Mouse (Mus musculus): Measurements from ENCODE around the gene Slpi. TPM values are rescaled to one million over a fixed set of nuclear protein-coding genes. Genes with fewer than 3 reads are reported as not detected.
"Not testable (repeated sequence)": the region's sequence is repeated elsewhere in the genome, so short reads cannot be mapped to it uniquely, and the experiment has no call there.

Slpi gene
- polyA plus RNA-seq, 1 experiment from 2014 or later: 0.46 TPM

DNA sequence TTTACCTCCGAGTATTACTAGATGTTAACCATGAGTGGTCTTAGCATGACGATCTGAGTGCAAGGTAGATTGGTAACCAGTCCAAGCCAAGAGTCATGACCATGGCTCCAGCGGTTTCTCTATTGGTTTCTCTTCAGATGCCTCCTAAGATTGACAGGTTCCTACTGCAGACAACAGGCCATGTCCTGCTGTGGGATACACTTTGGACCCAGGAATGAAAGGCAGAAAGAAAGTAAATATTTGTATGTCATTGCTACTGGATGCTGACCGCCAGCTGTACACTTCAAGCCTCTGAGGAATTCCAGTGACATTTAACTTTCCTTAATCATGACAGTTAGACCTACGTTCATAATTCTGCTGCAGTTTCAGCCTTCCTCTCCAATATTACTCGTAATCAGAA is 67.9 kb downstream of the Slpi start:
- Histone ChIP-seq H3K9me3 (ENCODE audit: control insufficient read depth, low read length) (no peaks in the 10 kb centered on the region), H3K4me3 (ENCODE audit: low read depth, low read length) (no peak overlapping the region), H3K4me2 (replicated peaks; ENCODE audit: low read depth, low read length) (no peak overlapping the region), H3K27me3 (ENCODE audit: control insufficient read depth, insufficient read depth, low read length) (no peaks in the 10 kb centered on the region), H3K9ac (ENCODE audit: low read depth, low read length) (no peak overlapping the region), H3K36me3 (ENCODE audit: control insufficient read depth, insufficient read depth, low read length) (no peaks in the 10 kb centered on the region), H3K27ac (ENCODE audit: low read depth, low read length) (no peak overlapping the region), H3K4me1 (replicated peaks; ENCODE audit: control insufficient read depth, insufficient read depth, low read length) (no peaks in the 10 kb centered on the region)
- ATAC-seq (ENCODE audit: low FRiP score): no peak
- WGBS: 89% methylated on average over 6 of the region's 6 CpGs
- no peak for DNase-seq (ENCODE audit: low spot score)

DNA sequence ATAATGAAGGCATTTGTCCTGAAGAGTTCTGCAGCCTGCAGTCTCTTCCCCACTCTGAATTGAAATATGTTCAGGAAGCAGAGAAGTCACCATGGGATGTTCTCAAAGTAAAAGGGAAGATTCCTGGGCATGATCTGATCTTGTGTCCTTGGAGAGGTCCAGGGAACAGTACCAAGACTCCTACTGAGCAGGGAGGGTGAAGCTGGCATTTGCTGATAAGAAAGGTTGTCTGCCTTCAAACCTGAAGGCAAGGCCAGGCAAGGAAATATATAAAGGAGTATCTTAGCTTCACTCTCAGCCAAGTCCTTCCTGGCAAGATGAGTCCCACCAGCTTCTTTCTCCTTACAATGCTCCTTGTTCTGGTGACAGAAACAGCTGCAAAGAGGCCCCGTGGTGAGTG is 72.4 kb downstream of the Slpi start, which contains the start of gene Svs6:
Svs6 (plus strand) TSS at position 301 of the 400 bp plus-strand sequence.
- H3K36me3 ChIP-seq (ENCODE audit: control insufficient read depth, insufficient read depth, low read length); H3K27ac ChIP-seq (ENCODE audit: low read depth, low read length); H3K9me3 ChIP-seq (ENCODE audit: control insufficient read depth, low read length); H3K4me2 ChIP-seq (replicated peaks; ENCODE audit: low read depth, low read length); ATAC-seq (ENCODE audit: low FRiP score); H3K27me3 ChIP-seq (ENCODE audit: control insufficient read depth, insufficient read depth, low read length); H3K9ac ChIP-seq (ENCODE audit: low read depth, low read length); DNase-seq (ENCODE audit: low spot score); H3K4me1 ChIP-seq (replicated peaks; ENCODE audit: control insufficient read depth, insufficient read depth, low read length); H3K4me3 ChIP-seq (ENCODE audit: low read depth, low read length): not testable (repeated sequence)
- 71% methylated on average over 1 of the region's 1 CpGs for WGBS

DNA sequence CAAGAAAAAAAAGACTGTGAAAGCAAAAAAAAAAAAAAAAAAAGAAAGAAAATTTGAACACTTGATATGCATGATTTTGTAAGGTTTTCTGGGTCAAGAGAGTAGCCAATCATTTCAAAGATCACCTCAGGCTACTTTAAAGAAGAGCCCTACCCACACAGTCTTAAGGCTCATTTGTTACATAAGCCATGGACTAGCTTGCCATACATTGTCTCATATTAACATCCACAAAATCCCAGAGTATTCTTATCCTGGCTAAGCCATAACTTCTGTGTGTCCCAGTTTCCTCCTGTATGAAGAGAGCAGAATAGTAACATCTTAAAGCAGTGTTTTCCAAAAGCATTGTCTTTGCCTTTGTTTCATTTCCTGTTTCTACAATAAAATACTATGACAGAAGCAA is 73.4 kb downstream of the Slpi start:
- H3K4me1 ChIP-seq (replicated peaks; ENCODE audit: control insufficient read depth, insufficient read depth, low read length); H3K27ac ChIP-seq (ENCODE audit: low read depth, low read length); H3K9me3 ChIP-seq (ENCODE audit: control insufficient read depth, low read length); H3K4me2 ChIP-seq (replicated peaks; ENCODE audit: low read depth, low read length); ATAC-seq (ENCODE audit: low FRiP score); H3K36me3 ChIP-seq (ENCODE audit: control insufficient read depth, insufficient read depth, low read length); DNase-seq (ENCODE audit: low spot score); H3K9ac ChIP-seq (ENCODE audit: low read depth, low read length); H3K4me3 ChIP-seq (ENCODE audit: low read depth, low read length); H3K27me3 ChIP-seq (ENCODE audit: control insufficient read depth, insufficient read depth, low read length): not testable (repeated sequence)

- Histone ChIP-seq H3K9me3 (ENCODE audit: control insufficient read depth, low read length) (no peaks in the 10 kb centered on the region), H3K36me3 (ENCODE audit: control insufficient read depth, insufficient read depth, low read length) (no peaks in the 10 kb centered on the region), H3K4me2 (replicated peaks; ENCODE audit: low read depth, low read length) (no peak overlapping the region), H3K27ac (ENCODE audit: low read depth, low read length) (no peak overlapping the region), H3K4me3 (ENCODE audit: low read depth, low read length) (no peak overlapping the region), H3K27me3 (ENCODE audit: control insufficient read depth, insufficient read depth, low read length) (no peaks in the 10 kb centered on the region), H3K9ac (ENCODE audit: low read depth, low read length) (no peak overlapping the region), H3K4me1 (replicated peaks; ENCODE audit: control insufficient read depth, insufficient read depth, low read length) (no peaks in the 10 kb centered on the region)
- WGBS: 89% methylated on average over 5 of the region's 5 CpGs
- ATAC-seq (ENCODE audit: low FRiP score) (no peak), DNase-seq (ENCODE audit: low spot score) (no peak)
These were observed 76.3 kb downstream of the Slpi start for GRCm38 (mm10) chr2:164312599-164312998.

Other genes starting within 250 kb of the Slpi start
- 0.28 TPM in 1 of 2 replicates, not detected in the other for gene Kcns1, start 218.0 kb downstream of the Slpi start, polyA plus RNA-seq (2014; fragmentation: Nextera tagmentation; extraction: Ambion mirVana)
- not detected in 2 replicates for gene Wfdc5, start 206.4 kb downstream of the Slpi start, polyA plus RNA-seq (2014; fragmentation: Nextera tagmentation; extraction: Ambion mirVana)
- gene Wfdc12, start 198.5 kb downstream of the Slpi start, polyA plus RNA-seq (2014; fragmentation: Nextera tagmentation; extraction: Ambion mirVana): not detected in 2 replicates
- gene Wfdc15a, start 189.0 kb downstream of the Slpi start, polyA plus RNA-seq (2014; fragmentation: Nextera tagmentation; extraction: Ambion mirVana): not detected in 2 replicates
- not detected in 2 replicates for gene Wfdc15b, start 167.4 kb downstream of the Slpi start, polyA plus RNA-seq (2014; fragmentation: Nextera tagmentation; extraction: Ambion mirVana)
- not detected in 2 replicates for gene Svs2, start 150.6 kb downstream of the Slpi start, polyA plus RNA-seq (2014; fragmentation: Nextera tagmentation; extraction: Ambion mirVana)
- not detected in 2 replicates for gene Svs3b, start 132.5 kb downstream of the Slpi start, polyA plus RNA-seq (2014; fragmentation: Nextera tagmentation; extraction: Ambion mirVana)
- gene Svs4, start 110.6 kb downstream of the Slpi start, polyA plus RNA-seq (2014; fragmentation: Nextera tagmentation; extraction: Ambion mirVana): not detected in 2 replicates
- gene Svs3a, start 99.8 kb downstream of the Slpi start, polyA plus RNA-seq (2014; fragmentation: Nextera tagmentation; extraction: Ambion mirVana): not detected in 2 replicates
- gene Svs6, start 72.3 kb downstream of the Slpi start, polyA plus RNA-seq (2014; fragmentation: Nextera tagmentation; extraction: Ambion mirVana): not detected in 2 replicates
- not detected in 2 replicates for gene Svs5, start 56.4 kb downstream of the Slpi start, polyA plus RNA-seq (2014; fragmentation: Nextera tagmentation; extraction: Ambion mirVana)
- gene Rbpjl, start 14.0 kb upstream of the Slpi start, polyA plus RNA-seq (2014; fragmentation: Nextera tagmentation; extraction: Ambion mirVana): not detected in 2 replicates
- 0.71 and 0.91 TPM in 2 replicates for gene Matn4, start 16.1 kb upstream of the Slpi start, polyA plus RNA-seq (2014; fragmentation: Nextera tagmentation; extraction: Ambion mirVana)
- 9.8 and 11.6 TPM in 2 replicates for gene Sdc4, start 54.8 kb upstream of the Slpi start, polyA plus RNA-seq (2014; fragmentation: Nextera tagmentation; extraction: Ambion mirVana)
- 71.3 and 72.2 TPM in 2 replicates for gene Sys1, start 67.9 kb upstream of the Slpi start, polyA plus RNA-seq (2014; fragmentation: Nextera tagmentation; extraction: Ambion mirVana)
- gene Gm20458, start 71.9 kb upstream of the Slpi start, polyA plus RNA-seq (2014; fragmentation: Nextera tagmentation; extraction: Ambion mirVana): 4.8 and 5.4 TPM in 2 replicates
- not detected in 2 replicates for gene Trp53tg5, start 84.6 kb upstream of the Slpi start, polyA plus RNA-seq (2014; fragmentation: Nextera tagmentation; extraction: Ambion mirVana)
- gene Dbndd2, start 97.0 kb upstream of the Slpi start, polyA plus RNA-seq (2014; fragmentation: Nextera tagmentation; extraction: Ambion mirVana): 2.4 and 3.8 TPM in 2 replicates
- 47.9 and 56.8 TPM in 2 replicates for gene Pigt, start 108.4 kb upstream of the Slpi start, polyA plus RNA-seq (2014; fragmentation: Nextera tagmentation; extraction: Ambion mirVana)
- 22.9 TPM in 2 replicates for gene Wfdc2, start 173.3 kb upstream of the Slpi start, polyA plus RNA-seq (2014; fragmentation: Nextera tagmentation; extraction: Ambion mirVana)
- not detected in 2 replicates for gene Spint3, start 184.4 kb upstream of the Slpi start, polyA plus RNA-seq (2014; fragmentation: Nextera tagmentation; extraction: Ambion mirVana)
- not detected in 2 replicates for gene Wfdc6a, start 196.4 kb upstream of the Slpi start, polyA plus RNA-seq (2014; fragmentation: Nextera tagmentation; extraction: Ambion mirVana)
- not detected in 2 replicates for gene Eppin, start 204.5 kb upstream of the Slpi start, polyA plus RNA-seq (2014; fragmentation: Nextera tagmentation; extraction: Ambion mirVana)
- not detected in 2 replicates for gene Wfdc6b, start 224.4 kb upstream of the Slpi start, polyA plus RNA-seq (2014; fragmentation: Nextera tagmentation; extraction: Ambion mirVana)
- gene Wfdc8, start 224.5 kb upstream of the Slpi start, polyA plus RNA-seq (2014; fragmentation: Nextera tagmentation; extraction: Ambion mirVana): not detected in 2 replicates
- gene Wfdc16, start 249.7 kb upstream of the Slpi start, polyA plus RNA-seq (2014; fragmentation: Nextera tagmentation; extraction: Ambion mirVana): not detected in 2 replicates